Mouse (Mus musculus): ENCODE measurements around the gene Tjp2. TPM values are rescaled to one million over a fixed set of nuclear protein-coding genes. Genes with fewer than 3 reads are reported as not detected.
"Not testable (repeated sequence)": the region's sequence is repeated elsewhere in the genome, so short reads cannot be mapped to it uniquely, and the experiment has no call there.

Gene Tjp2
- polyA plus RNA-seq, 1 experiment from 2014 or later: 36.6 TPM

DNA sequence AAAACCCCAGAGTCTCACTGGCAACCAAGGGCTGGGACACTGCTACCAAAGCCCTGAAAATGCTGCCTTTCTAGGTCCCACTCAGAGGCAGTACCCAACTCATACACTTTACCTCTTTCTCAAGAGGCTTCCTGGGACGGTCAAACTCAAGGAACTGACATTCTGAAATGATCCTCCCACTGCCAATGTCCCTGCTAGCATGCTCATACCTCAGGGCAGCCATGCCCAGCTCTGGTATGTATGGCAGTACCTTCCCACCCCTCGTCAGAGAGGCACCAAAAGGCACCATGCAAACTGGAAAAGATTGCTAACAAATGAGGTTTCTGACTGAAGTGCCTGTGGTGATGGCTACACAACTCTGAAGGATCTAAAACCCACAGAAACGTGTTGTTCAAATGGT lies 121.0 kb downstream of the Tjp2 start:
- Histone ChIP-seq H3K36me3 (ENCODE audit: control insufficient read depth, insufficient read depth, low read length) (peaks cover 17% of the 10 kb centered on the region), H3K27ac (ENCODE audit: low read length) (peak overlapping the region; percentile 17; the same call in 1 of the 2 replicates), H3K4me2 (ENCODE audit: low read depth, low read length) (no peak overlapping the region), H3K9ac (ENCODE audit: low read length) (no peak overlapping the region), H3K27me3 (ENCODE audit: control insufficient read depth, insufficient read depth, low read depth, low read length) (no peaks in the 10 kb centered on the region), H3K4me1 (replicated peaks; ENCODE audit: control insufficient read depth, insufficient read depth, low read length) (no peaks in the 10 kb centered on the region), H3K9me3 (ENCODE audit: control insufficient read depth, low read length) (no peaks in the 10 kb centered on the region), H3K4me3 (ENCODE audit: low read length) (no peak overlapping the region)
- ATAC-seq (ENCODE audit: low read depth): no peak
- 67% methylated on average over 3 of the region's 3 CpGs for WGBS

DNA sequence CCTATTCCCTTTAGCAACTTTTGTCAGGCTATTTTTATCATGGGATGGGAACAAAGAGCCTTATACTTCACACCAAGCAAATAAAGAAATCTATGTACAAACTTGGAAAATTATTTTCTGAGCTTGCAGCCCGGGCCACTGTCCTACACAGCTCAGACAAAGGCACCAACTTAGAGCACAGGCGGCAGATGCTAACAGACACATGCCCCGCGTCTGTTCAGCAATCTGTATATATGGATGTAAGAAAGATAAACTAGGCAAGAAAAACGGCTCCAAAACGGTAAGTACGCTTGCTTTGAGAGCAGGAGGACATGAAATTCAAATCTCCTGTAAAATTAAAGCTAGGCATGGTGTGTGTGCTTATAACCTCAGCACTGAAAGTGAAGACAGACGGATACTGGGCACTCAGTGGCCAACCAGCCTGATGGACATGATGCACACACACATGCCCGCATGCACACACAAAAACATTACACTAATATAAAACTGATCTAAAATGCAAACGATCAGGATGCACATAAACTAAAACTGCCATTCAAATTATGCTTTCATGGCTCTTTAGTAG lies 122.2 kb downstream of the Tjp2 start:
- no peak for ATAC-seq (ENCODE audit: low read depth)
- no peak overlapping the region for H3K27ac ChIP-seq (ENCODE audit: low read length)
- H3K4me3 ChIP-seq (ENCODE audit: low read length): no peak overlapping the region
- 85% methylated on average over 10 of the region's 10 CpGs for WGBS
- H3K36me3 ChIP-seq (ENCODE audit: control insufficient read depth, insufficient read depth, low read length): peaks cover 13% of the 10 kb centered on the region
- no peak overlapping the region for H3K4me2 ChIP-seq (ENCODE audit: low read depth, low read length)
- no peaks in the 10 kb centered on the region for H3K27me3 ChIP-seq (ENCODE audit: control insufficient read depth, insufficient read depth, low read depth, low read length)
- no peaks in the 10 kb centered on the region for H3K4me1 ChIP-seq (replicated peaks; ENCODE audit: control insufficient read depth, insufficient read depth, low read length)
- H3K9me3 ChIP-seq (ENCODE audit: control insufficient read depth, low read length): no peaks in the 10 kb centered on the region
- no peak overlapping the region for H3K9ac ChIP-seq (ENCODE audit: low read length)

DNA sequence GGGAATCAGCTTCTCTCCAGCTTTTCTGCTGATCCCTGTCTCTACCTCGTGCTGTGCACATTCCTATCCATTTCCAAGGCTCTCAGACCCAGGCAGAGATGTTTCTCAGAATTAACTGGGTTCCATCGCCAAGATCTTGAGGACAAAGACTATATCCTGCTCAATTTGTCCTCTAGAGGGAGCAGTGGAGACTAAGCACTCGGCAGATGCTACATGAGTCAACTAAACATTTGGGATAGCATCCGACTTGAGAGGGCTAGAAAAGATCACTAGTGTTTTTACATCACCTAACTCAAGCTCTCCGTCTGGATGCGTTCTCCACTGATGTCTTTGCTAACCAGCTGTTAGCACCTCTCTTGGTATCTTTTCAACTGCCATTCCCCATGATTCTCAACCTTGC lies 123.6 kb downstream of the Tjp2 start:
- H3K4me3 ChIP-seq (ENCODE audit: low read length): no peak overlapping the region
- no peaks in the 10 kb centered on the region for H3K4me1 ChIP-seq (replicated peaks; ENCODE audit: control insufficient read depth, insufficient read depth, low read length)
- no peak for ATAC-seq (ENCODE audit: low read depth)
- H3K9me3 ChIP-seq (ENCODE audit: control insufficient read depth, low read length): no peaks in the 10 kb centered on the region
- no peaks in the 10 kb centered on the region for H3K27me3 ChIP-seq (ENCODE audit: control insufficient read depth, insufficient read depth, low read depth, low read length)
- H3K36me3 ChIP-seq (ENCODE audit: control insufficient read depth, insufficient read depth, low read length): peaks cover 9% of the 10 kb centered on the region
- no peak overlapping the region for H3K27ac ChIP-seq (ENCODE audit: low read length)
- H3K4me2 ChIP-seq (ENCODE audit: low read depth, low read length): no peak overlapping the region
- 73% methylated on average over 6 of the region's 6 CpGs for WGBS
- no peak overlapping the region for H3K9ac ChIP-seq (ENCODE audit: low read length)

DNA sequence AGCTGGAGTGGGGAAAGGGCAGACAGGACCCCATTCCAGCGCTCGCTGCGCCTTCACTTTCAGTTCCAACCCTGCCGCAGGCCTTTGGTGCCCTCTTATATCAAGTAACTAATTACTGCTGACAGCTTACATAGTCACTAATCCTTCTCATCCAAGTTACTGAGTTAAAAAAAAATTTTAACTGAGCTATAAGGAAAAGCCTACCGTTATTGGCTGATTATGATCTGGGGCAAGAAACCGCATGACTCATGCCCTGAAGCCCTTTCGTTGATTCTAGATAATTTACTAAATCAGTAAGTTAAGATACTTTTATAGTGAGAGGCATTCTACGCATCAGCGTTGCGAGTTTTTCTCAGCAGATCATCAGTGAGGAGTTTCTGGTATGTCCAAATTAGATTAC lies 126.1 kb downstream of the Tjp2 start:
- no peaks in the 10 kb centered on the region for H3K9me3 ChIP-seq (ENCODE audit: control insufficient read depth, low read length)
- 88% methylated on average over 10 of the region's 10 CpGs for WGBS
- ATAC-seq (ENCODE audit: low read depth): no peak
- peaks cover 11% of the 10 kb centered on the region for H3K36me3 ChIP-seq (ENCODE audit: control insufficient read depth, insufficient read depth, low read length)
- no peak overlapping the region for H3K4me3 ChIP-seq (ENCODE audit: low read length)
- no peaks in the 10 kb centered on the region for H3K27me3 ChIP-seq (ENCODE audit: control insufficient read depth, insufficient read depth, low read depth, low read length)
- H3K4me1 ChIP-seq (replicated peaks; ENCODE audit: control insufficient read depth, insufficient read depth, low read length): no peaks in the 10 kb centered on the region
- H3K9ac ChIP-seq (ENCODE audit: low read length): no peak overlapping the region
- H3K27ac ChIP-seq (ENCODE audit: low read length): no peak overlapping the region
- H3K4me2 ChIP-seq (ENCODE audit: low read depth, low read length): no peak overlapping the region

DNA sequence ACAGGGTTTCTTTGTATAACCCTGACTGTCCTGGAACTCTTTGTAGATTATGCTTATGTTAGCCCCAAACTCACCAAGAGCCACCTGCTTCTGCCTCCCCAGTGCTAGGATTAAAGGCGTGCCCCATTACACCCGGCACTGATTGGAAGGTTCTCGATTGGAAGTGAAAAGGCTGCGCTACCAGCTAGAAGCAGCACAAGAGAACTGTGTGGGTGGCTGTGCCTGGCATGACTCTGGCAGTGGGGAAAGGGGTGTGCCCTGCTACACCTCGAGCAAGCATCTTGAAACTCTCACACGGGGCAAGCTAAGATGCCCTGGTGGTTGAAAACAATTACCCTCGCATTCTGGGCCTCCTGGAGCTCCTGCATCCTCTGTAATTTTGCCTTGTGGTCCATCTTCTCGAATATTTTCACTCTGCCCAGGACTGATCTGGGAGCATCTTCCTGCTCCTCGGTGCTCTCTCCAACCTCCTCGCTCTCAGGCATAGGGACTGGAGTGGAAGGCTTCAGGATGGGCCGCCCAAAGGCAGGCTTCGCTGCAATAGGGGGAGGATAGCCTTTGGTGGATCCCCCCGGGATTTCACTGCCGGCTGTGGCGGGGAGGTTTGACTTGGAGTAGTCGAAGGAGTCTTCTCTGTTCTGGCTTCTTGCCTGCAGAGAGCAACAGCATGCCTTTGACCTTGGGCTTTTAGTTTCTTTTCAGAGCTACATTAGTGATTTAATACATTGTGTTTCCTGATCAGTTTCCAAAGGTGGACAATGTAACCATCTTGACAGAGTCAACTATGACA lies 127.0 kb downstream of the Tjp2 start:
- Histone ChIP-seq H3K4me1 (replicated peaks; ENCODE audit: control insufficient read depth, insufficient read depth, low read length) (no peaks in the 10 kb centered on the region), H3K27ac (ENCODE audit: low read length) (no peak overlapping the region), H3K27me3 (ENCODE audit: control insufficient read depth, insufficient read depth, low read depth, low read length) (no peaks in the 10 kb centered on the region), H3K9me3 (ENCODE audit: control insufficient read depth, low read length) (no peaks in the 10 kb centered on the region), H3K9ac (ENCODE audit: low read length) (no peak overlapping the region), H3K36me3 (ENCODE audit: control insufficient read depth, insufficient read depth, low read length) (peaks cover 11% of the 10 kb centered on the region), H3K4me3 (ENCODE audit: low read length) (no peak overlapping the region), H3K4me2 (ENCODE audit: low read depth, low read length) (no peak overlapping the region)
- WGBS: 82% methylated on average over 16 of the region's 16 CpGs
- ATAC-seq (ENCODE audit: low read depth): no peak

DNA sequence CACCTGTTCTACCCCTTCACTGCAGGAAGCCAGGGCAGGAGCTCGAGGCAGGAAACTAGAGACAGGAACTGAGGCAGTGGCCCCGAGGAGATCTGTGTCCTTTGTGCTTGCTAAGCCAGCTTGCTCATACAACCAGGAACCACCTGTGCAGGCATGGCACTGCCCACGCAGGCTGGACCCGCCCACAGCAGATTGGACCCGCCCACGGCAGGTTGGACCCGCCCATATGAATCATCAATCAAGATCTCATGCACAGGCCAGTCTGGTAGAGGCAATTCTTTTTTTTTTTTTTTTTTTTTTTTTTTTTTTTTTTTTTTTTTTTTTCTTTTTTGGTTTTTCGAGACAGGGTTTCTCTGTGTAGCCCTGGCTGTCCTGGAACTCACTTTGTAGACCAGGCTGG lies 132.8 kb downstream of the Tjp2 start:
- H3K27ac ChIP-seq (ENCODE audit: low read length); H3K36me3 ChIP-seq (ENCODE audit: control insufficient read depth, insufficient read depth, low read length); H3K4me1 ChIP-seq (replicated peaks; ENCODE audit: control insufficient read depth, insufficient read depth, low read length); H3K9me3 ChIP-seq (ENCODE audit: control insufficient read depth, low read length); ATAC-seq (ENCODE audit: low read depth); H3K4me3 ChIP-seq (ENCODE audit: low read length); H3K9ac ChIP-seq (ENCODE audit: low read length); H3K27me3 ChIP-seq (ENCODE audit: control insufficient read depth, insufficient read depth, low read depth, low read length); H3K4me2 ChIP-seq (ENCODE audit: low read depth, low read length): not testable (repeated sequence)
- 62% methylated on average over 8 of the region's 8 CpGs for WGBS

DNA sequence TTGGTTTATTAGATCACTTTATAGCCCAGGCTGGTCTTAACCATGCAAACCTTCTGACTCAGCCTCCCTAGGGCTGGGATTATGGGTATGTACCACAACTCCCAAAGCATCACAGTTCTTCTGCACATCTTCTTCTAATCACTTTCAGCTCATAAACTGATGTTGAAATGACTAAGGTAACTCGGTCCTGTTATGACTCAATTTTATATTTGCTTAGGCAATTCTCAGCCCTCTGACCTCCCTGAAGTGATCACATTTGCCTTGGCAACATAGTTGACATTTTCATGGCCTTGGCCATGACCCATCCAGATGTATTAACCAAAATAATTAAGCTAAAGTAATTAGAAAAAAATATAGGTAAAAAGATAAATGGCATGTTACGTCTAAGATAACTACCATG lies 134.5 kb downstream of the Tjp2 start:
- WGBS: 56% methylated on average over 2 of the region's 2 CpGs
- Histone ChIP-seq H3K4me1 (replicated peaks; ENCODE audit: control insufficient read depth, insufficient read depth, low read length) (no peaks in the 10 kb centered on the region), H3K36me3 (ENCODE audit: control insufficient read depth, insufficient read depth, low read length) (0 out of 2 replicates have a peak, but pooled peaks cover 2% of the 10 kb centered on the region), H3K9ac (ENCODE audit: low read length) (no peak overlapping the region), H3K4me2 (ENCODE audit: low read depth, low read length) (no peak overlapping the region), H3K27me3 (ENCODE audit: control insufficient read depth, insufficient read depth, low read depth, low read length) (no peaks in the 10 kb centered on the region), H3K4me3 (ENCODE audit: low read length) (no peak overlapping the region), H3K27ac (ENCODE audit: low read length) (no peak overlapping the region), H3K9me3 (ENCODE audit: control insufficient read depth, low read length) (no peaks in the 10 kb centered on the region)
- ATAC-seq (ENCODE audit: low read depth): no peak

DNA sequence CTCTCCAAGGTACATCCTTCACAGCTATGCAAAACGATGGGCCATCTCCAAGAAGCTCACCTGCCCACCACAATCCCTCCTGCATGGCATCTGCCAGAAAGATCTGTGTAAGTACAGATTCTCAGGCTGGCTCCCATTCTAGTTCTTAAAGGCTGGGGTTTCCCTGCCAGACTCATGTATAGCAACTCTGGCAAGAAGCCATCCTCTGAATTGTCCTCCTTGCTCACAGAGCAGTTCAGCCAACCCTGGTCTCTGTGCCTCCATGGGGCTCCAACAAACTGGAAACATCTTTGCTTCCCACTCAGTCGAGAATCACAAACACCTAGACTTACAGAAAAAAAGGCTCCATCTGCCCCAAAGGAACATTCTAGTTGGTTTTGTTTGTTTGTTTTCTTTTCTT lies 139.5 kb downstream of the Tjp2 start:
- Histone ChIP-seq H3K36me3 (ENCODE audit: control insufficient read depth, insufficient read depth, low read length) (no peaks in the 10 kb centered on the region), H3K9ac (ENCODE audit: low read length) (no peak overlapping the region), H3K4me3 (ENCODE audit: low read length) (no peak overlapping the region), H3K4me2 (ENCODE audit: low read depth, low read length) (no peak overlapping the region), H3K27ac (ENCODE audit: low read length) (no peak overlapping the region), H3K9me3 (ENCODE audit: control insufficient read depth, low read length) (no peaks in the 10 kb centered on the region), H3K4me1 (replicated peaks; ENCODE audit: control insufficient read depth, insufficient read depth, low read length) (no peaks in the 10 kb centered on the region), H3K27me3 (ENCODE audit: control insufficient read depth, insufficient read depth, low read depth, low read length) (no peaks in the 10 kb centered on the region)
- WGBS: 82% methylated on average over 2 of the region's 2 CpGs
- no peak for ATAC-seq (ENCODE audit: low read depth)

DNA sequence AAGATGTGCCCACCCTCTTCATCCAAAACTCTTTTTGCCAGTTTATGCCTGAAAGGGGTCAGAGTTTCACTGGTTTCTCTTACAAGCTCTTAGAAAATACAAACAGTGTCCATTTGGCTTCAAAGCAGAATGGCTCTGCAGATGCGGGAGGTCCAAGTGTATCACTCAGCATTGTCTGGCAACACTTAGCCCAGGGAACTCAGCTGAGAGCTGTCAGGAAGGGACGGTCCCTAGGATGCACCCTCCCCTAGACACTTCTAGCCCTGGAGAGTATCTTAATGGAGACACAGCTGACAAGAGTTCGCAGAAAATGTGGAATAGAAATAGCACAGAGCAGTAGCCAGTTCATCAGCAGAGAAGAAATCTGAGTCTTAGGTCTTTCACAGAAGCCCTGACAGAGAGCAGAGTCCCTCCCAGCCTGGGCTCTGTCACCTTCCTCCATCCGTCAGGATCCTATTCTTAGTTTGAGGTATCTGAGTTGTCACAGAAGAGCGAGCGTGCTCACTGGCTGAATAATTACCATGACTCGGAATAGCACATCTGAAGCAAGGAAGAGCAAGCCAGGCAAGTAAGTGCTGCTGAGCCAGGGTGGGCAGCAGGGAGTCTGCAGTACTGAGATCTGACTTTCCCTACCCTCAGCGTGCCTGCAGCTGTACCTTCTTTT lies 144.3 kb downstream of the Tjp2 start:
- Histone ChIP-seq H3K36me3 (ENCODE audit: control insufficient read depth, insufficient read depth, low read length) (no peaks in the 10 kb centered on the region), H3K4me3 (ENCODE audit: low read length) (no peak overlapping the region), H3K27ac (ENCODE audit: low read length) (no peak overlapping the region), H3K4me2 (ENCODE audit: low read depth, low read length) (no peak overlapping the region), H3K27me3 (ENCODE audit: control insufficient read depth, insufficient read depth, low read depth, low read length) (no peaks in the 10 kb centered on the region), H3K9ac (ENCODE audit: low read length) (no peak overlapping the region), H3K9me3 (ENCODE audit: control insufficient read depth, low read length) (no peaks in the 10 kb centered on the region), H3K4me1 (replicated peaks; ENCODE audit: control insufficient read depth, insufficient read depth, low read length) (no peaks in the 10 kb centered on the region)
- no peak for ATAC-seq (ENCODE audit: low read depth)
- WGBS: 47% methylated on average over 8 of the region's 8 CpGs
